Mouse (Mus musculus) hindbrain, embryonic 13.5 days (tissue): ENCODE results near the gene Celf2. TPM values are rescaled to one million over a fixed set of nuclear protein-coding genes. Genes with fewer than 3 reads are reported as not detected.

Source experiments
- ATAC-seq: fragments of 200-750 bp; cut with Nextera tagmentation; 2 replicates; pipeline ENCODE4 v1.8.0; 2017; ENCODE audit warnings: moderate TSS enrichment; ENCODE audit not compliant: low FRiP score
- H3K27ac ChIP-seq: fragments of 300-500 bp; sonication (generic); 2 replicates; pipeline ENCODE4 v1.5.1; 2015; ENCODE audit warnings: inconsistent platforms, mild to moderate bottlenecking, moderate library complexity
- H3K27me3 ChIP-seq: fragments of 300-500 bp; sonication (generic); 2 replicates; pipeline ENCODE4 v1.6.1; 2015; ENCODE audit warnings: mild to moderate bottlenecking, inconsistent platforms
- H3K36me3 ChIP-seq: fragments of 300-500 bp; sonication (generic); 2 replicates; pipeline ENCODE4 v1.6.1; 2015; ENCODE audit warnings: mild to moderate bottlenecking, inconsistent platforms
- H3K4me1 ChIP-seq: fragments of 300-500 bp; sonication (generic); replicated peaks from 2 replicates; pipeline ENCODE4 v1.6.1; 2015; ENCODE audit warnings: inconsistent platforms
- H3K4me2 ChIP-seq: fragments of 300-500 bp; sonication (generic); 2 replicates; pipeline ENCODE4 v1.6.1; 2015; ENCODE audit warnings: inconsistent platforms, mild to moderate bottlenecking, moderate library complexity
- H3K4me3 ChIP-seq: fragments of 300-500 bp; sonication (generic); 2 replicates; pipeline ENCODE4 v1.5.1; 2015; ENCODE audit warnings: mild to moderate bottlenecking, inconsistent platforms
- H3K9ac ChIP-seq: fragments of 300-500 bp; sonication (generic); 2 replicates; pipeline ENCODE4 v1.6.1; 2015; ENCODE audit warnings: mild to moderate bottlenecking, inconsistent platforms
- H3K9me3 ChIP-seq: fragments of 300-500 bp; sonication (generic); 2 replicates; pipeline ENCODE4 v1.6.1; 2016; ENCODE audit warnings: inconsistent platforms
- WGBS: fragments of 180-500 bp; shearing (Covaris S2); methylation state at CpG from one replicate; pipeline ENCODE4 v1.1.7; 2015; 5-methylcytosine and 5-hydroxymethylcytosine counted together
- polyA plus RNA-seq: library from polyadenylated mRNA; unstranded; fragments of >200 nt; fragmentation: Nextera tagmentation; extraction: Ambion mirVana; gene quantifications from 2 replicates; pipeline ENCODE4 v1.2.1, GENCODE M21; 2015

Gene Celf2
- polyA plus RNA-seq, 1 experiment from 2014 or later, result 164 TPM

DNA sequence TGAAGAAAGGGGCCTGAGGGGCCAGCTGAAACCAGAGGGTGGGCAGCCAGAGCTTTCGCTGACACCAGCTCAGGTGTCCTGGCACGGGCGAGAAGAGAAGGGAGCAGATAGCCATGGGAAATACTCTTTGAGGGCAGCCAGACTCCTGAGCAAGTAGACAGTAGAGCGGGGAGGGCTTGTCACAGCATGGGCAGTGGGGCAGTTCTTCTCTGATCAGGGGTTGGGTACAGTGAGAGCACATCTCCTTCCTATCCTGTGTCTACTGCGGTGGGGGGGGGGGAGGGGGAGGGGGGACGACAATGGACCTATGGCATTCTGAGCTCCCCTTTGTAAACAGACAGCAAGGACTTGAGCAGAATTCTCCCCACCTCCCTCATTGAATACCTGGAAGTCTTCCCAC is 968.5 kb downstream of the Celf2 start:
- ATAC-seq, result no peak
- no peak overlapping the region for H3K4me3 ChIP-seq
- H3K36me3 ChIP-seq, result peaks cover 11% of the 10 kb centered on the region
- H3K9ac ChIP-seq, result no peak overlapping the region
- peaks cover 15% of the 10 kb centered on the region for H3K4me1 ChIP-seq
- no peak overlapping the region for H3K4me2 ChIP-seq
- no peaks in the 10 kb centered on the region for H3K27me3 ChIP-seq
- H3K27ac ChIP-seq, result peak overlapping the region; percentile 23; the same call in 1 of the 2 replicates
- WGBS, result 91% methylated on average over 6 of the region's 6 CpGs
- H3K9me3 ChIP-seq, result no peaks in the 10 kb centered on the region

DNA sequence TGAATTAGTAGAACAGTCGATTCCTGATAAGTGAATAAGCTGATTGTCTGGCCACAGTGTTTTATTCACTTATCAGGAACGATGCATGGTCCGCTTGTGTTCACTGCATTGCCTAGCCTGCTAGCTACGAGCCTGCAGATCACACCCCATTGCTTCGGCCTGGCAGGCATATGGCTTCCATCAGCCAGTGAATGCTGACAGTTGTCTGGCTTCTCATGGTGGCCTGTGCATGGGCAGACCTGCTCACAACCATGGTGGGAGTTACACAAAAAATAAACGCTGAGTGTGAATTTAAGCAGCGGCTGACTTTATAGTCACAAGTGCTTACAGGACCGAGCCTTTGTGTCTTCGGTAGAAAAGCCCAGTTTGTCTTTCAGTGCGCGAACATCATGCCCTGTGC is 969.3 kb downstream of the Celf2 start:
- 79% methylated on average over 11 of the region's 11 CpGs for WGBS
- no peak for ATAC-seq

DNA sequence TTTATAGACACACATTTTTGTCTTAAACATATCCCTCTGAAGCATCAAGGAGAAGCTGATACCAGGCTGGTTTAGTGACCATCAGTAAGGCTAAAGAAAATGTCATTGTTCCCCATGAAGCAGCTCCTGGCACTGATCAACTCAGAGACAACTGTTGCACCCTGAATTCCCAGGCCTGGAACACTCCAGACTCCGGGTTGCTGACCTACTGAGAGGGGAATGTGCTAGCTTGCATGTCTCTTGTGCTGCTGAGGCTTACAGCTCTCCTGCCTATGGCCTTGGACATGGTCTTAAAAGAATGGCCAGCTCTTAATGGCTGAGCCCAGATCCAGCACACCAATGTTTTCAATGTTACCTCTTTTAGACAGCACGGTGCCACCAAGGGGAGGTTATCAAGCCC is 970.9 kb downstream of the Celf2 start:
- Histone ChIP-seq H3K27ac (no peak overlapping the region), H3K36me3 (peaks cover 11% of the 10 kb centered on the region), H3K4me3 (no peak overlapping the region), H3K9ac (no peak overlapping the region), H3K27me3 (no peaks in the 10 kb centered on the region), H3K4me1 (peaks cover 8% of the 10 kb centered on the region; the same call in 1 of the 2 replicates), H3K9me3 (no peaks in the 10 kb centered on the region), H3K4me2 (no peak overlapping the region)
- WGBS, result 92% methylated on average over 2 of the region's 2 CpGs
- ATAC-seq, result no peak; the same call in 1 of the 2 replicates

More for the DNA sequence above, 969.3 kb downstream of the Celf2 start:
- Histone ChIP-seq H3K27me3 (no peaks in the 10 kb centered on the region), H3K4me1 (peaks cover 8% of the 10 kb centered on the region; the same call in 1 of the 2 replicates), H3K4me2 (no peak overlapping the region), H3K36me3 (peaks cover 11% of the 10 kb centered on the region), H3K9ac (no peak overlapping the region), H3K4me3 (no peak overlapping the region), H3K27ac (0 out of 2 replicates have a peak overlapping the region, but pooled peaks have one; percentile 23), H3K9me3 (no peaks in the 10 kb centered on the region)

DNA sequence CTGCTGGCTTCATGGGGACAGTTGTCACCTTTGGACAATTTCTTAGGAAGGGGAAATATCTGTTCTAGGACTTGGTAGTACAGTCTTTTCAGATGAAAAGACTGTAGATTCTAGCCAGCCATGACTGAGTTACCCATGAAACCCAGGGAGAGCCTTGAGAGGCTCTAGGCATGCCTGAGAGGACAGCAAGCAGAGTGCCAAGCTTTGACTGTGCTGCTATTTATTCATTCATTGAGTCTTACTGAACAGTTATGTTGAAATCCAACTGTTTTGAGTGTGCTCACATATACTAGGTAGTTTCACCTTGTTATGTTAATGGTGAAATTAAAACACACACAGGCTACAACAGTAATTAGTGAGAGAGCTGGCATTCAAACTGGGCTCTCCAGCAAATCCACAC is 971.3 kb downstream of the Celf2 start:
- no peak overlapping the region for H3K9ac ChIP-seq
- H3K27me3 ChIP-seq, result no peaks in the 10 kb centered on the region
- no peaks in the 10 kb centered on the region for H3K9me3 ChIP-seq
- H3K36me3 ChIP-seq, result peaks cover 11% of the 10 kb centered on the region
- no peak overlapping the region for H3K4me2 ChIP-seq
- no peak overlapping the region for H3K27ac ChIP-seq
- ATAC-seq, result no peak
- H3K4me1 ChIP-seq, result peaks cover 8% of the 10 kb centered on the region; the same call in 1 of the 2 replicates
- no peak overlapping the region for H3K4me3 ChIP-seq

DNA sequence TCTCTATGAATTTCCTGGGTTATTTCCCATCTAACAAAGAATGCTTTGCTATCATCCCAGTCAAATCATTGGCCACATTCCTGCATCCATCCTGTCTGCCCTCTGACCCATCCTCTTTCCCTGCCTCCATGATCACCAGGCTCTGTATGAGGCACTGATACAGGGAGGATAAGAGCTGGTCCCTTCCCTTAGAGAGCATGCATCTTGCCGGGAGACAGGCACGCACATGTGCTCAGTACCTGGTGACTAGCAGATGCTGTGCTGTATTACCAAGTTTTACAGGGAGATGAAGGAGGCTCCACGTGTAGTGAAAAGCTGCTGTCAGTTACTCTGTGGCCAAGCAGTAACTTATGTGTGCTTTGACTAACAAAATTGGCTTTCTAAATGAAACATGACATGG is 972.0 kb downstream of the Celf2 start:
- ATAC-seq, result no peak
- Histone ChIP-seq H3K4me3 (no peak overlapping the region), H3K4me2 (no peak overlapping the region), H3K4me1 (peaks cover 11% of the 10 kb centered on the region; the same call in 1 of the 2 replicates), H3K36me3 (peaks cover 11% of the 10 kb centered on the region), H3K9me3 (no peaks in the 10 kb centered on the region), H3K27ac (no peak overlapping the region), H3K27me3 (no peaks in the 10 kb centered on the region), H3K9ac (no peak overlapping the region)
- 76% methylated on average over 3 of the region's 3 CpGs for WGBS

DNA sequence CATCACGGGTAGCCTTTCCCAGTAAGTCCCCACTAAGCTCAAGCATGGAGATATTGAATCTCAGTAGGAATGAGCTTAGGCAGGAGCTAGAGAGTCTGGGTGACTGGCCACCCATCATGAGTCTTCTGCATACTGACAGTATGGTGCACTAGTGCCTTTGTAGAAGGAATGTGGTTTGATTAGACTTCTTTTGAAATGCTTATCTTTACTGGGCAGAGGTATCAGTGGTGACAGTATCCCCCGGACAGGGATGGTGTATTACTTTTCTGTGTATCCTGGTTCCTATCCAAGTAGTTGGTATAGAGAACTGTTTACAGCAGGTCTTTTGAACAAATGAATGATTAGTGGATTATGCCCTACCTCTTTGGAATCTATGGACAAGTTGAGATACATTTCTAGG is 973.0 kb downstream of the Celf2 start:
- no peak overlapping the region for H3K4me2 ChIP-seq
- 93% methylated on average over 2 of the region's 2 CpGs for WGBS
- no peak overlapping the region for H3K9ac ChIP-seq
- H3K36me3 ChIP-seq, result peaks cover 10% of the 10 kb centered on the region
- peaks cover 12% of the 10 kb centered on the region; the same call in 1 of the 2 replicates for H3K4me1 ChIP-seq
- H3K4me3 ChIP-seq, result no peak overlapping the region
- ATAC-seq, result no peak
- no peak overlapping the region for H3K27ac ChIP-seq
- H3K27me3 ChIP-seq, result no peaks in the 10 kb centered on the region
- H3K9me3 ChIP-seq, result no peaks in the 10 kb centered on the region

DNA sequence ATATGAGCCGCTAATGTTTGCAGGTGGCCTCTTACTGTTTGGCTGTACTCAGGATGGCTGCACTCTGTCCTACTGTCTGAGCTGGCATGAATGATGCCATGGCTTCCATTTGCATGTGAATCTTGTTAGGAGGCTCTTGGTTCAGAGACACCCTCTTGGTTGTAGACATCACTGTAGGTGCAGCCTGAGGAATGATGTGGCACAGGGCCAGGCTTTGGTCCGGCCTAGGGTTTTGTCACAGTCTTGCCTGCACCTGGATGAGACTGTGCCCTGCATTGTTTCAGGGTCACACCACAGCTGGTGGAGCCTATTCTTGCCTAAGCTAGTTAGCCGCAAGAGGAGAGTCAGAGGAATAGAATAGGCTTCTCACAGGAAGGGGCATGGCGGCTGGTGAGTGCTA is 977.0 kb downstream of the Celf2 start:
- no peak overlapping the region for H3K4me3 ChIP-seq
- 0 out of 2 replicates have a peak, but pooled peaks cover 3% of the 10 kb centered on the region for H3K4me1 ChIP-seq
- H3K9me3 ChIP-seq, result no peaks in the 10 kb centered on the region
- no peaks in the 10 kb centered on the region for H3K36me3 ChIP-seq
- no peak for ATAC-seq
- no peak overlapping the region for H3K9ac ChIP-seq
- no peaks in the 10 kb centered on the region for H3K27me3 ChIP-seq
- WGBS, result 60% methylated on average over 4 of the region's 4 CpGs
- H3K4me2 ChIP-seq, result no peak overlapping the region
- H3K27ac ChIP-seq, result no peak overlapping the region

DNA sequence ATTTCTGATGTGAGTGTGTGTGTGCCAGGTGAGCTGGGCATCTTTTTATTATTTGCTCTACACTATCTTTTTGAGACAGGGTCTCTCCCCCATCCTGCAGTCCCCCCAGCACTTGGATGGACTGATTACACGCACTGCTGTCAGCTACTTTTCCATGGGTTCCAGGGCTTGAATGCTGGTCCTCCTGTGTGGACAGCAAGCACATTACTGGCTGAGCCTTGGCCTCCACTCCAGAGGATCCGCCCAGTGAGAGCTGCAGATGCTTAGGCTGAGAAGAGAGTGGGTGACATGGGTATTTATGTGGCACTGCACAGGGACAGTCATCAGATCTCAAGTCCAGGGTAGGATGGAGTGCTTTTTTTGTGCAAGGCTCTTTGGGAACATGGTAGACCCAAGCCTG is 981.3 kb downstream of the Celf2 start:
- Histone ChIP-seq H3K9ac (no peak overlapping the region), H3K4me3 (no peak overlapping the region), H3K4me1 (0 out of 2 replicates have a peak, but pooled peaks cover 3% of the 10 kb centered on the region), H3K36me3 (no peaks in the 10 kb centered on the region), H3K4me2 (no peak overlapping the region), H3K9me3 (no peaks in the 10 kb centered on the region), H3K27me3 (no peaks in the 10 kb centered on the region), H3K27ac (no peak overlapping the region)
- no peak for ATAC-seq
- 91% methylated on average over 2 of the region's 2 CpGs for WGBS

DNA sequence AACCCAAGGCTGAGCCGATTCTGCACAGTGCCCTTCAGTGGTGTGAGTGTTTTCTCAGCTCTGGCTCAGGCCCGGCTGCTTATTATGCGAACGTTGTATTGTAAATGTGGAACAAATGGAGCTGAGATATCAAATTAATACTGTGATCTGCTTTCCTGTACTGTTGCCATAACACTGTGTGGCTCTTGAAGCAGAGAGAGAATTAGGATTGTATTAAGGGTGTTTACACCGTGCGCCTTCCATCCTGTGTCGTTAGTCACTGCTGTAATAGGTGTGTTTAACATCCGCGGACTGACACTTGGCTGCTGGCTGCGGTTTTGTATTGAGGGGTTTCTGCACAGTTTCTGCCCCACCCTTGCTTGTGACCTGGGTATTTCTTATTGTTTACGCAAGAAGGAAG is 982.5 kb downstream of the Celf2 start:
- Histone ChIP-seq H3K4me2 (no peak overlapping the region), H3K4me3 (no peak overlapping the region), H3K27ac (peak overlapping the region; percentile 5; the same call in 1 of the 2 replicates), H3K4me1 (no peaks in the 10 kb centered on the region), H3K27me3 (no peaks in the 10 kb centered on the region), H3K36me3 (no peaks in the 10 kb centered on the region), H3K9ac (no peak overlapping the region), H3K9me3 (no peaks in the 10 kb centered on the region)
- WGBS, result 76% methylated on average over 11 of the region's 11 CpGs
- peak; percentile 52; the same call in 1 of the 2 replicates for ATAC-seq

DNA sequence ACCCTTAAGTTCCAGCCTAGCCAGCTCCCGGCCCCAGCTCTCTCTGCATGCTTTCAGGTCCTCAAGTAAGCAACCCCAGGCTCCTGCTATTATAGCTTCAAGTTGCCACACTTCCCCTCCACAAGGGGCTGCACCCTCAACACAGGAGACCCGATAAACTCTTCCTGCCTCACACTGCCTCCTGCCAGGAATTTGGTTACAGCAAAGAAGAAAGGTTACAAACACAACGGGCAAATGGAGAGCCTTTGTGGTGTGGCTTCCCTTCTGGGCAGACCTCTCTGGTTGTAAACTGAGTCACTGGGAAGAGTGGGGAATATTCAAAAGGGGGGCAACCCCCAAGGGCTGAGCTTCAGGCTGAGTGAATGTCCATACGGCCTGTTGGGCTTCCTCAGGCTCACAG is 983.1 kb downstream of the Celf2 start:
- H3K4me3 ChIP-seq, result no peak overlapping the region
- H3K4me1 ChIP-seq, result no peaks in the 10 kb centered on the region
- no peak for ATAC-seq
- H3K9ac ChIP-seq, result no peak overlapping the region
- H3K4me2 ChIP-seq, result no peak overlapping the region
- no peak overlapping the region for H3K27ac ChIP-seq
- no peaks in the 10 kb centered on the region for H3K27me3 ChIP-seq
- no peaks in the 10 kb centered on the region for H3K36me3 ChIP-seq
- H3K9me3 ChIP-seq, result no peaks in the 10 kb centered on the region
- 55% methylated on average over 4 of the region's 4 CpGs for WGBS

DNA sequence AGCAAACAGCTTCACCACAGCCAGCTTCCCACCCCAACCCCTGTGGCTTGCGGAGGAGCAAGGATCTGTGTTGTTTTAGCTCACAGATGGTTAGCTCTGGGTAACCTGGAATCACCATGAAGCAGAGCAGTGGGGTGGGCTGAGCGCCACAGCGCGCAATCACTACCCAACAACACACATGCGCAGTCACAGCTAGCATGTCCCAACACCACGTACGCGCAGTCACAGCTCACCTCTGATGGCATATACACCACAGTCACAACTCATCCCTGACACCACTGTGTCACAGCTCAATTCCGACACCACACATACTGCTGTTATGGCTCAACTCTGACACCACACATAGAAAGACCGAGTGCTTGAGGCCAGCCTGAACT is 985.5 kb downstream of the Celf2 start:
- no peak for ATAC-seq
- no peaks in the 10 kb centered on the region for H3K4me1 ChIP-seq
- 93% methylated on average over 10 of the region's 10 CpGs for whole genome bisulfite sequencing
- H3K36me3 ChIP-seq, result no peaks in the 10 kb centered on the region
- no peak overlapping the region for H3K4me3 ChIP-seq
- H3K9me3 ChIP-seq, result no peaks in the 10 kb centered on the region
- no peak overlapping the region for H3K4me2 ChIP-seq
- H3K27me3 ChIP-seq, result no peaks in the 10 kb centered on the region
- H3K9ac ChIP-seq, result no peak overlapping the region
- H3K27ac ChIP-seq, result no peak overlapping the region

DNA sequence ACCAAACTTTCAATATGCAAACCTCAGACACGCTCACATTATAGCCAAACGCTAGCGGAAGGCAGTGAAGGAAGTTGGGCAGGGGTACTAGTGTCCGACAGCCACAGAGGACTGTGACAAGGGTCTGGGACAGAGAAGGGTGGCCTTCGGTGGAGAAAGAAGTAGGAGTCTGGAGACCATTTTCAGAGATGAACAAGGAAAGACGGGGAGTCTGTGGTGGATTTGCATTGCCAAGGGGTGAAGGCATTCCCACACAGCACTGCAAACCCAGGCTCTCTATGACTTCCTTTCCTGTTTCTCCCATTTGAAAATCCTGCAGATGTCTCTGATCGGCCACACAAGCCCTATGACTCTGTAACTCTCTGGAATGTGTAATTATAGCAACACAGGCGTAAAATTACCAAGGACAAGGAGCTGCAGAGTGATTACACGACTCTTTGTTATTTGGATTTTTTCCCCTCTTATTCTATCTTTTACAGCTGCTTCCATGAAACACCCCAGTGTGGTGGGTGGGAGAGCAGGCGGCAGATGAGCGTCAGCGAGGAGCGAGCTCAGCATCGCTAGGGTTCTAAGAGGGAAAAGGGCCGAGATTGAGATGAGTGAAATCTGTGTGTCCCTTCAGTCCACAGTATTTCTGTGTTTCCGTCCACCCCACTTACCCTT is 986.0 kb downstream of the Celf2 start:
- Histone ChIP-seq H3K36me3 (no peaks in the 10 kb centered on the region), H3K9ac (no peak overlapping the region), H3K4me1 (no peaks in the 10 kb centered on the region), H3K27me3 (no peaks in the 10 kb centered on the region), H3K9me3 (no peaks in the 10 kb centered on the region), H3K4me2 (no peak overlapping the region), H3K27ac (no peak overlapping the region), H3K4me3 (no peak overlapping the region)
- no peak for ATAC-seq
- 84% methylated on average over 16 of the region's 16 CpGs for WGBS

DNA sequence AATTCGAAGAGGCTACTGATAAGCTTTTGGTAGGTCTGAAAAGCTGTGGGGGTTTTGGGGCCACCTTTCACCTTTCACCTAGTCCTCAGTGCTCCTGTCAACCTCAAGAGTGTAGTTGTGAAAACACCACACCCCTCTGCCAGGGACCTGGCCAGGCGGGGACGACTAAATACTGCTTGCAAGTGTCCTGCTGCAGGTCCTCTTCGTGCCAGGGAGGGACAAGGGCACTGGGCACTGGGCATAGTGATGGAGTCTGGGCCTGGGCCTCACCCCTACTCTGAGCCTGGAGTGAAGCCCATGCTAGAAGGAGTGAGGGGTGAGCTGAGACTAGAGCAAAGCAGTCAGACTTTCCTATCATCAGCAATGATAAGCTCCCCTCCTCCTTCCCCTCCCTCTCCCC is 987.0 kb downstream of the Celf2 start:
- ATAC-seq, result no peak
- H3K9me3 ChIP-seq, result no peaks in the 10 kb centered on the region
- H3K27ac ChIP-seq, result no peak overlapping the region
- no peaks in the 10 kb centered on the region for H3K36me3 ChIP-seq
- H3K4me2 ChIP-seq, result no peak overlapping the region
- no peaks in the 10 kb centered on the region for H3K4me1 ChIP-seq
- H3K27me3 ChIP-seq, result no peaks in the 10 kb centered on the region
- 91% methylated on average over 4 of the region's 4 CpGs for WGBS
- no peak overlapping the region for H3K9ac ChIP-seq
- H3K4me3 ChIP-seq, result no peak overlapping the region
